Mouse (Mus musculus): ENCODE data around the gene Dcun1d2. TPM values are rescaled to one million over a fixed set of nuclear protein-coding genes. Genes with fewer than 3 reads are reported as not detected.

Gene Dcun1d2
- polyA plus RNA-seq, 1 experiment from 2014 or later: 33.5 TPM

DNA sequence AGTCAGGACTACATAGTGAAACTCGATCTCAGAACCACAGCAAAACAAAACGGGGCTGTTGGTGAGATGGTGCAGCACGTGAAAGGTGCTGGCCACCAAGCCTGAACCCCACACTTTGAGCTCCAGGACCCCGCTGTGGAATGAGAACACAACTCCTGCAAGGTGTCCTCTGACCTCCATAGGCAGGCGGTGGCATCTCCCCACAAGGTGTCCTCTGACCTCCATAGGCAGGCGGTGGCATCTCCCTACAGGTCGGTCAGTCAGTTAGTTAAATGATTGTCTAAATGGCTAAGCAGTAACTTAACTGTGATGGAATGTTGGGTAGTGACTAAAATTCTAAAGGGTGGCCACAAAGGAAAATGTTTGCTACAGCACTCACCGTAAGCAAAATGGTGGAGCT lies 11.6 kb upstream of the Dcun1d2 start:
- no peak overlapping the region for H3K4me2 ChIP-seq
- H3K36me3 ChIP-seq: peaks cover 96% of the 10 kb centered on the region
- H3K9ac ChIP-seq: no peak overlapping the region
- H3K4me3 ChIP-seq: no peak overlapping the region
- 0 out of 2 replicates have a peak, but pooled peaks cover 5% of the 10 kb centered on the region for H3K9me3 ChIP-seq
- WGBS: 93% methylated on average over 8 of the region's 8 CpGs
- no peak for ATAC-seq (ENCODE audit: low read depth)
- no peak overlapping the region for H3K27ac ChIP-seq (replicated peaks)
- no peaks in the 10 kb centered on the region for H3K27me3 ChIP-seq
- H3K4me1 ChIP-seq (replicated peaks): no peaks in the 10 kb centered on the region

DNA sequence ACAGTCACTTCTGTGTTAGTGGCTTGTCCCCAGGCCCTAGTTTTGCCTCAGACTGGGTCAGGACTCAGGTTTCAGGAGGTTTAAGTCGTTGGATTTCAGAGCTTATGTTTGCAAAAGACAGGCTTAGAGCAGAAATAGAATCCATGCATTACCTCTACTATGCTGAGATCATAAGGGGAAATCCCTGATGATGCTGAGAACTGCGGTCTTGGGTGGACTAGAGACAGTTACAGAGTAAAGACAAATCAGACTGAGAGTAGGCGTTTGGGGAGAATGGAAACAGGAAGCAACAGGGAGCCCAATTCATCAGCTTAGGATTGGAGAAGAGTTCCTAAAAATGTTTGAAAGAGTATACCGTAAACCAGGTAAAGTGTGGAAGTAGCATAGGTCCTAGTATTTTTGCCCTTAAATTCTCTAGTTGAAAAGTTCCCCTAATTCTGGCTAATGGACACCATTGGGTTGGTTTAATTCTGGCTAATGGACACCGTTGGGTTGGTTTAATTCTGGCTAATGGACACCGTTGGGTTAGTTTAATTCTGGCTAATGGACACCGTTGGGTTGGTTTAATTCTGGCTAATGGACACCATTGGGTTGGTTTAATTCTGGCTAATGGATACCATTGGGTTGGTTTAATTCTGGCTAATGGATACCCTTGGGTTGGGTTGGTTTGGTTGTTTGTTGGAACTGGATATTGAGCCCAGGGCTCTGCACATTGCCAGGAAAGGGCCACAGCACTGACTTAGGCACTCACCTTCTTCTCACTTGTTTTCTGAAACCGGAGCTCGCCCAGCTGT lies 5.9 kb upstream of the Dcun1d2 start:
- 92% methylated on average over 9 of the region's 9 CpGs for WGBS
- H3K36me3 ChIP-seq: peaks cover 75% of the 10 kb centered on the region
- H3K9me3 ChIP-seq: no peaks in the 10 kb centered on the region
- no peak overlapping the region for H3K27ac ChIP-seq (replicated peaks)
- peaks cover 16% of the 10 kb centered on the region for H3K4me1 ChIP-seq (replicated peaks)
- no peak overlapping the region for H3K9ac ChIP-seq
- H3K4me3 ChIP-seq: no peak overlapping the region
- no peak overlapping the region for H3K4me2 ChIP-seq
- no peak for ATAC-seq (ENCODE audit: low read depth)
- H3K27me3 ChIP-seq: no peaks in the 10 kb centered on the region

DNA sequence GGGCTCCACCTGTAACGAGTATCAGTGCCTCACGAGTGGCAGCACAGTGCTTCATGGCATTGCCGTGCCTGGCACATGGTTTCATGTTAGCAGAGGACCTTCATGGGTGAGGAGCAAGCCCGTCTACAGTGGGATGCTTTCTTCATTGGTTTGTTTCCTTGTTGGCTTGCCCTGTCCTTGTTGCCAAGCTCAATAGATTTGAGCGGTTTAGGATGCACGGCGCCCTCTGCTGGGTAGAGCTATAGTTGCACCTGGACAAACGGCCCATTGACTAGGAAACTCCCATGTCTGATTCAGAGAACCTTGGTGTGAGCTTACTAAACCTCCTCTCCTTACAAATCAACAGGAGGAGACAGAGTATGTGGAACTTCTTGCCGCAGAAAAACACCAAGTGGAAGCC lies 4.4 kb upstream of the Dcun1d2 start:
- Histone ChIP-seq H3K27me3 (no peaks in the 10 kb centered on the region), H3K9ac (no peak overlapping the region), H3K27ac (replicated peaks) (no peak overlapping the region), H3K36me3 (peaks cover 64% of the 10 kb centered on the region), H3K4me2 (no peak overlapping the region), H3K4me1 (replicated peaks) (peaks cover 20% of the 10 kb centered on the region), H3K9me3 (no peaks in the 10 kb centered on the region), H3K4me3 (no peak overlapping the region)
- WGBS: 32% methylated on average over 9 of the region's 9 CpGs
- no peak for ATAC-seq (ENCODE audit: low read depth)

DNA sequence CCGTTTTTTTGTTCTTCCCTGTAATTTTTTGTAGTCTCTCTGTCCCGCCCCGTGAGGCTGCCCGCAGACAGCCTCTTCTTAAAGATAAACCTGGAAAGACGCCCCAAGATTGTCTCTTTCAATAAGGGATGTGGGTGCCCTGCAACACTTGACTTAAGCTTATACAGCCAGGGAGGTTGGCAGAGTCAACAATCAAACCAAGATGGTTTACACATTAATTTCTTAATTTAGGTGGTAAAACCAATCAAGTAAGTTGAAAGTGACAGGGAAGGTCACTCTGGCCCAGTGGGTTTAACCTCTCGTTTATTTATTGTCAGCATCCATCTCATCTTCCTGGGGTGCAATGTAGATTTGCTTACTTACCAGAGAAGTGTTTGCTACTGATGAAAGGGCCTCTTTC lies 715 bp upstream of the Dcun1d2 start:
- Histone ChIP-seq H3K27ac (replicated peaks) (peak overlapping the region; percentile 85), H3K27me3 (no peaks in the 10 kb centered on the region), H3K36me3 (peaks cover 26% of the 10 kb centered on the region), H3K4me3 (peak overlapping the region; percentile 83), H3K4me1 (replicated peaks) (peaks cover 35% of the 10 kb centered on the region), H3K9ac (peak overlapping the region; percentile 88), H3K9me3 (no peaks in the 10 kb centered on the region), H3K4me2 (peak overlapping the region; percentile 87)
- ATAC-seq (ENCODE audit: low read depth): no peak
- WGBS: 4% methylated on average over 6 of the region's 6 CpGs

DNA sequence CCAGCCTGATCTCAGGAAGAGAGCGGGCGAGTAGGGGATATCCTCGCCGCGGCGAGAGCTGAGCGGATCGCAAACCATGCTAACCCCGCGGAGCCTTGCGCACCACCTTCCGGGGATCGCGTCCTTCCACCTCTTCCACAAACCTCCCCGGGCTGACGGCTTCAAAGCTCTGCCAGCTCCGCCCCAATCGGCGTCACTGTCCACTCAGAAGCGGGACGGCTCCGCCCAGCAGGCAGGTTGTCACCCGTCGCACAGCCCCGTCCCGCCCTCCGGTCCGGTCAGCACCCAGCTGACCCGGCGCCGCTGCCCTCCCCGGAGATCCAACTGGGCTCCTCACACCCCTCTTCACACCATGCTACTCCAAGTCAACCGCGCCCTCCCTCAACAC lies 633 bp downstream of the Dcun1d2 start:
- Histone ChIP-seq H3K27me3 (no peaks in the 10 kb centered on the region), H3K27ac (replicated peaks) (peak overlapping the region; percentile 85), H3K9me3 (no peaks in the 10 kb centered on the region), H3K36me3 (peaks cover 16% of the 10 kb centered on the region), H3K9ac (peak overlapping the region; percentile 88), H3K4me1 (replicated peaks) (peaks cover 35% of the 10 kb centered on the region), H3K4me2 (peak overlapping the region; percentile 96), H3K4me3 (peak overlapping the region; percentile 83)
- ATAC-seq (ENCODE audit: low read depth): no peak
- 1% methylated on average over 34 of the region's 34 CpGs for WGBS

DNA sequence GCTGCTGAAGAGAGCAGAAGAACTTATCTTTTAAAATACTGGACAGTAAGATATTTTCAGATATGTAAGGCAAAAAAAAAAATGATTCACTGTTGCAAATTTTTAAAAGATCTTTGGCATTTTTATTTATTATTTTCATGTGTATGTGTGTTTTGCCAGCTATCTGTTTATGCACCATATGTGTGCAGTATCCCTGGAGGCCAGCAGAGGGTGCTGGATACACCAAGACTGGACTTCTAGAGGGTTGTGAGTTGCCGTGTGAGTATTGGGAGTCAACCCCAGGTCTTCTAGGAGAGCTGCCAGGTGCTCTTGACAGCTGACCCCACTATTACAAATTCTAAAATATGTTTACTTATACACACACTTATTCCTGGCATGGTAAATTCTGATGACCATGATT lies 4.7 kb downstream of the Dcun1d2 start:
- H3K4me2 ChIP-seq: no peak overlapping the region
- H3K27ac ChIP-seq (replicated peaks): no peak overlapping the region
- H3K9ac ChIP-seq: no peak overlapping the region
- H3K4me3 ChIP-seq: no peak overlapping the region
- no peaks in the 10 kb centered on the region for H3K27me3 ChIP-seq
- peaks cover 6% of the 10 kb centered on the region for H3K36me3 ChIP-seq
- 92% methylated on average over 1 of the region's 1 CpGs for WGBS
- ATAC-seq (ENCODE audit: low read depth): no peak
- H3K4me1 ChIP-seq (replicated peaks): peaks cover 14% of the 10 kb centered on the region
- no peaks in the 10 kb centered on the region for H3K9me3 ChIP-seq

DNA sequence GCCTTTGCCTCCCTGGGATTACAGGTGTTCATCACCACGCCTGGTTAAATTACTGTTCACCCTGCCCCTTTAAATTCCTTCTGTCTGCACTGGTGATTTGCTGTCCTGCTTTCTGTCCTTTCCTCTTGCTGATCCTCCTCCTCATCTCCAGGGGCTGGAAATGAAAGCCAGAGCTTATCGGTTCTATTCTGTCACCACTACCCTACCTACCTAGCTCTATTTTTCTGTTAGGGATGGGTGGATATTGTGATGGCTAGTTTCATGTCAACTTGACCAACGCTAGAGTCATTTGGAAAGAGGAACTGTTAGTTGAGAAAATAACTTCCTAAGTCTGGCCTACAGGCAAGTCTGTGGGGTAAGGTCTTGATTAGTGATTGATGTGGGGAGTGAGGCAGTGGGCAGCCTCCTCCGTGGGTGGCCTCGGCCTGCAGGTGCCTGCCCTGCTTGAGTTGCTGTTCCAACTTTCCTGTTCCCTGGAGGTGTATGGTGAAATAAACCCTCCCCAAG lies 10.9 kb downstream of the Dcun1d2 start:
- WGBS: 76% methylated on average over 5 of the region's 5 CpGs
- Histone ChIP-seq H3K9ac (no peak overlapping the region), H3K4me1 (replicated peaks) (no peaks in the 10 kb centered on the region), H3K9me3 (no peaks in the 10 kb centered on the region), H3K4me2 (no peak overlapping the region), H3K36me3 (peaks cover 37% of the 10 kb centered on the region), H3K27me3 (no peaks in the 10 kb centered on the region), H3K27ac (replicated peaks) (no peak overlapping the region), H3K4me3 (no peak overlapping the region)
- no peak for ATAC-seq (ENCODE audit: low read depth)

DNA sequence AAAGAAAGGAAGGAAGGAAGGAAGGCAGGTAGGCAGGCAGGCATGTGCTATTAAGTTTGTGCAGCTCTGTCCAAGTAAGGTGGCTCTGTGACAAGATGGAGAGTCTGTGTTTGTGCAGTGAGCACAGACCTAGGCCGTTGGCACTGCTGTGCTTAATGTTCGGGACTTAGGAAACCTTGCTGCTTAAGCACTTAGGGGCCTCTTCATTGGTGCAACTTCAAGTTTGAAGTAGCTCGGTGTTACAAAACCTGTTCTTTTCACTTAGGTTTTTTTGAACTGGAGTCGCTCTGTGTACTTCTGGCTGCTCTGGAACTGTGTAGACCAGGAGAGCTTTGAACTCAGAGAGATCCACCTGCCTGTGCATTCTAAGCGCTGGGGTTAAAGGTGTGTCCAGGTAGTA lies 15.1 kb downstream of the Dcun1d2 start:
- Histone ChIP-seq H3K4me3 (no peak overlapping the region), H3K4me1 (replicated peaks) (no peaks in the 10 kb centered on the region), H3K27me3 (no peaks in the 10 kb centered on the region), H3K36me3 (peaks cover 66% of the 10 kb centered on the region), H3K27ac (replicated peaks) (no peak overlapping the region), H3K9me3 (no peaks in the 10 kb centered on the region), H3K9ac (no peak overlapping the region), H3K4me2 (no peak overlapping the region)
- 87% methylated on average over 5 of the region's 5 CpGs for WGBS
- ATAC-seq (ENCODE audit: low read depth): no peak

DNA sequence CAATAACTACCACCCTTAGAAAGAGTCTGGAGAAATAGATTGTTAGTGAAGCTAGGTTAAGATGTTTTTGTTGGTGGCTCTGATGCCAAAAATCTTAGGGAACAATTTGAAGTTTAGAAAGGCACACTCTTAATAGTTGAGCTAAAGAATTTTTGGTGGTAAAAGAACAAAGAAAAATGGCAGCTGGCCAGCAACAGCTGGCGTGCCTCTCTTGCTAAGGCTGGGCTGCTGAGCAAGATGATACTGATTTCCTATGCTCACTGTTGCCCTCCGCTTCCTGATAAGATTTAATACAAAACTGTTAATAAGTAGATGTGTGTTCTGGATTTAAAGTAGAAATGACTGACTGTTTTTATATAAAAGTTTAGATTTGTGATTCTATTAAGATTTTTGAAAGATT lies 20.4 kb downstream of the Dcun1d2 start:
- WGBS: 83% methylated on average over 2 of the region's 2 CpGs
- H3K27me3 ChIP-seq: no peaks in the 10 kb centered on the region
- no peak for ATAC-seq (ENCODE audit: low read depth)
- no peaks in the 10 kb centered on the region for H3K4me1 ChIP-seq (replicated peaks)
- no peak overlapping the region for H3K9ac ChIP-seq
- no peak overlapping the region for H3K4me3 ChIP-seq
- H3K4me2 ChIP-seq: no peak overlapping the region
- H3K9me3 ChIP-seq: no peaks in the 10 kb centered on the region
- peaks cover 50% of the 10 kb centered on the region for H3K36me3 ChIP-seq
- H3K27ac ChIP-seq (replicated peaks): no peak overlapping the region

DNA sequence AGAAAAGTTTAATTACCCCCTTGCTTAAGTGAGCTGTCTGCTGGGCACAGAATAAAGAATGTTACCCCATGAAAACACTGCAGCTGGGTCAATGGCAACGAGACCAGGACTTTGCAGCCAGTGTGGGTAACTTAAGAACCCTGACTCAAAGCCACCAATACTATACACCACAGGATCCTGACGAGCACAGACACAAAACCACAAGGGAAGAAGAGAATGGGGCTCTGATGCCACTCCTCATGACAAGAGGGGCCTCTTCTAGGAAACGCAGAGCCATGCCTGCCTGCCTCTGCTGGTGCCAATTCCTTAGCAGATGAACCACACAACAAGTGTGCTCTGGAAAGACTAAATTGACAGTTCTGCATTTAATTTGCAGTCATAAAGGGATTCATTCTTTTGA lies 24.6 kb downstream of the Dcun1d2 start:
- Histone ChIP-seq H3K27ac (replicated peaks) (no peak overlapping the region), H3K4me3 (no peak overlapping the region), H3K9me3 (no peaks in the 10 kb centered on the region), H3K27me3 (no peaks in the 10 kb centered on the region), H3K4me1 (replicated peaks) (no peaks in the 10 kb centered on the region), H3K4me2 (no peak overlapping the region), H3K36me3 (peaks cover 53% of the 10 kb centered on the region), H3K9ac (no peak overlapping the region)
- ATAC-seq (ENCODE audit: low read depth): no peak
- WGBS: 71% methylated on average over 3 of the region's 3 CpGs

DNA sequence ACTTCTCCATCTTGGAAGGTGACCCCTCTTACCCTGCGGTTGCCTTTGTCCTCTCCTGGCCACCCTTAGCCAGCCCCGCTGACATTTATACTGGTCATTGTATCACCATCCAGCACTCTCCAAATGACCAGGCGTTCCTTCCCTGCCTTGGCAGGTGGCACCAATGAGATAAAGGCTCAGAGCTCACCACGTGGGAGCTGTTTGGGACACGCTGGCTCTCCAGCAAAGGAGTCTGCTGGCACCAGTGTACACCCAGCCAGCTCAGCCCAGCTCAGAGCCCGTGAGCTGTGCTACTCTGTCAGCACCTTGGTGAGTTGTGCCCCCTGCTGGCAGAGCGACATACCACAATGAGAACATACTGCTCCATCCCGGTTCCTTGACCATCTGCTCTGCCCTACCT lies 33.9 kb downstream of the Dcun1d2 start, which contains the start of gene Adprhl1:
Gene Adprhl1 (minus strand): TSS at position 144 of the 400 bp plus-strand sequence.
- H3K4me1 ChIP-seq (replicated peaks): no peaks in the 10 kb centered on the region
- peaks cover 40% of the 10 kb centered on the region for H3K36me3 ChIP-seq
- 39% methylated on average over 8 of the region's 8 CpGs for WGBS
- H3K9ac ChIP-seq: no peak within 1 kb of the TSS
- no peak within 1 kb of the TSS for H3K4me2 ChIP-seq
- no peak within 1 kb of the TSS for H3K4me3 ChIP-seq
- no peak within 1 kb of the TSS for H3K27ac ChIP-seq (replicated peaks)
- no peaks in the 10 kb centered on the region for H3K9me3 ChIP-seq
- H3K27me3 ChIP-seq: no peaks in the 10 kb centered on the region
- ATAC-seq (ENCODE audit: low read depth): peak; percentile 65

DNA sequence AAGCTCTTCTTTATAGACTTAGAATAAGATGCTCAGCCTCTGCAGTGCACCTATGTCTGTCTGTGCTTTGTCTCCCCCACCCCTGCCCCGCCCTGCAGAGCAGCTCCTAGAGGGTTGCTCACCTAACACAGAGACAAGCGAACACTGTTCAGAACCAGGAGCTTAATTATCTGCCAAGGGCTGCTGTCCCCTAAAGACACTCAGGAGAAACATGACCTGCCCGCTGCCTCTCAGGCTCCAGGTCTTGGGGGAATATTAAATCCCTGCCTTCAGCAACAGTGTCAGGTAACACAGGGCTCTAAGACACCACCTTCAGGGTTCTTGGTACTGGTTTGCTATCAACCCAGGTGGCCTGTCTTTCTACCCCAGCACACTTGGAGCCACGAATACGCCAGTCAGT lies 34.5 kb downstream of the Dcun1d2 start:
- Histone ChIP-seq H3K4me3 (no peak overlapping the region), H3K27me3 (no peaks in the 10 kb centered on the region), H3K4me1 (replicated peaks) (no peaks in the 10 kb centered on the region), H3K9me3 (no peaks in the 10 kb centered on the region), H3K9ac (no peak overlapping the region), H3K27ac (replicated peaks) (no peak overlapping the region), H3K4me2 (no peak overlapping the region), H3K36me3 (peaks cover 34% of the 10 kb centered on the region)
- no peak; the same call in 1 of the 2 replicates for ATAC-seq (ENCODE audit: low read depth)
- WGBS: 79% methylated on average over 5 of the region's 5 CpGs

DNA sequence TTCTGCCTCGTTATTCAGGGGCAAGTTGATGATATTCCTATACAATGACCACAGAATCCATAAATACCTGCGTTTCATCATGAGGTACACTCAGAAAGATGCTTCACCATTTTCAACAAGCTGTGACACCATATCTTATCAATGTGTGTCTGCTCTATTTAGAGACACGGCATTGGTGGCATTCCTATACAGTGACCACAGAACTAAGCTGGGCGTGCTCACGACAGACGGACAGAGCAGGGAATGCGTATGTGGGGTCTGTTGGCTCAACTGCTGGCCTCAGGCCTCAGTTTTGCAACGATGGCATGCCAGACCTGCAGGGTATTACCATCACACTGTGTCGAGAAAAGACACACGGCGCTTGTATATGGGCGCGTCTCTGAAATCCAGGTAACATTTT lies 35.1 kb downstream of the Dcun1d2 start:
- H3K4me1 ChIP-seq (replicated peaks): no peaks in the 10 kb centered on the region
- H3K9ac ChIP-seq: no peak overlapping the region
- H3K9me3 ChIP-seq: no peaks in the 10 kb centered on the region
- H3K4me2 ChIP-seq: no peak overlapping the region
- peaks cover 28% of the 10 kb centered on the region for H3K36me3 ChIP-seq
- H3K4me3 ChIP-seq: no peak overlapping the region
- ATAC-seq (ENCODE audit: low read depth): no peak
- H3K27me3 ChIP-seq: no peaks in the 10 kb centered on the region
- WGBS: 91% methylated on average over 13 of the region's 13 CpGs
- H3K27ac ChIP-seq (replicated peaks): no peak overlapping the region

All from neural tube, embryonic 13.5 days (tissue).